Mouse (Mus musculus) limb, embryonic 15.5 days (tissue): Measurements from ENCODE around the gene Chrna10. TPM values are rescaled to one million over a fixed set of nuclear protein-coding genes. Genes with fewer than 3 reads are reported as not detected.

Experiments used
- ATAC-seq: fragments of 200-750 bp; cut with Nextera tagmentation; 2 replicates; pipeline ENCODE4 v1.8.0; 2017; ENCODE audit warnings: low read depth, moderate TSS enrichment; ENCODE audit not compliant: insufficient number of reproducible peaks, low FRiP score, low TSS enrichment
- H3K27ac ChIP-seq: fragments of 300-500 bp; sonication (generic); 2 replicates; pipeline ENCODE4 v1.5.1; 2015; ENCODE audit warnings: moderate library complexity, mild to moderate bottlenecking, inconsistent platforms
- H3K27me3 ChIP-seq: fragments of 300-500 bp; sonication (generic); 2 replicates; pipeline ENCODE4 v1.6.1; 2015; ENCODE audit warnings: inconsistent platforms
- H3K36me3 ChIP-seq: fragments of 300-500 bp; sonication (generic); 2 replicates; pipeline ENCODE4 v1.6.1; 2015; ENCODE audit warnings: inconsistent platforms
- H3K4me1 ChIP-seq: fragments of 300-500 bp; sonication (generic); 2 replicates; pipeline ENCODE4 v1.6.1; 2015; ENCODE audit warnings: inconsistent platforms
- H3K4me2 ChIP-seq: fragments of 300-500 bp; sonication (generic); 2 replicates; pipeline ENCODE4 v1.6.1; 2015; ENCODE audit warnings: mild to moderate bottlenecking, inconsistent platforms
- H3K4me3 ChIP-seq: fragments of 300-500 bp; sonication (generic); 2 replicates; pipeline ENCODE4 v1.5.1; 2015; ENCODE audit warnings: mild to moderate bottlenecking, inconsistent platforms
- H3K9ac ChIP-seq: fragments of 300-500 bp; sonication (generic); 2 replicates; pipeline ENCODE4 v1.6.1; 2015; ENCODE audit warnings: inconsistent platforms
- H3K9me3 ChIP-seq: fragments of 300-500 bp; sonication (generic); 2 replicates; pipeline ENCODE4 v1.6.1; 2016; ENCODE audit warnings: inconsistent platforms
- WGBS: fragments of 180-500 bp; shearing (Covaris S2); methylation state at CpG from one replicate; pipeline ENCODE4 v1.1.7; 2015; 5-methylcytosine and 5-hydroxymethylcytosine counted together
- polyA plus RNA-seq: library from polyadenylated mRNA; unstranded; fragments of >200 nt; fragmentation: Nextera tagmentation; extraction: Ambion mirVana; gene quantifications from 2 replicates; pipeline ENCODE4 v1.2.1, GENCODE M21; 2015

Chrna10 gene
- polyA plus RNA-seq, 1 experiment from 2014 or later = not detected

DNA sequence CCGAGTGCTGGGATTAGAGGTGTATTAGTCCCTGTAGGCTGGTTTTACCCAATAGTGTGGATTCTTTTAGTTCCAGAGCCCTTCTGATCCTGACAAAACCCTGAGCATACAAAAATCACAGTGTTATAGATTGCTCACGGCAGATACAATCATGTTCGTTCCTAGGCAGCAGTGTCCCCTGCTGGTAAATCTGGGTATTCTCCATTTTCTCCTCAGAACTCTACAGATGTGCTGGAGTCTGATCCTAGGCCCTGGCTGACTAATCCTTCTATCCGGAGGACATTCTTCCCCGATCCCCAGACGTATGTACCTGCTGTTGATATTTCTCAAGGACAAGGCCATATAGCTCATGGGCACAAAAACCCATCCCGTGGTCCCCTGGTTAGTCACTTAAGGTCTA is 38.1 kb downstream of the Chrna10 start:
- ATAC-seq = no peak
- peaks cover 87% of the 10 kb centered on the region for H3K36me3 ChIP-seq
- H3K4me2 ChIP-seq = no peak overlapping the region
- H3K4me1 ChIP-seq = no peaks in the 10 kb centered on the region
- H3K27ac ChIP-seq = no peak overlapping the region
- WGBS = 78% methylated on average over 7 of the region's 7 CpGs
- no peaks in the 10 kb centered on the region for H3K9me3 ChIP-seq
- no peak overlapping the region for H3K4me3 ChIP-seq
- H3K9ac ChIP-seq = no peak overlapping the region
- no peaks in the 10 kb centered on the region for H3K27me3 ChIP-seq

DNA sequence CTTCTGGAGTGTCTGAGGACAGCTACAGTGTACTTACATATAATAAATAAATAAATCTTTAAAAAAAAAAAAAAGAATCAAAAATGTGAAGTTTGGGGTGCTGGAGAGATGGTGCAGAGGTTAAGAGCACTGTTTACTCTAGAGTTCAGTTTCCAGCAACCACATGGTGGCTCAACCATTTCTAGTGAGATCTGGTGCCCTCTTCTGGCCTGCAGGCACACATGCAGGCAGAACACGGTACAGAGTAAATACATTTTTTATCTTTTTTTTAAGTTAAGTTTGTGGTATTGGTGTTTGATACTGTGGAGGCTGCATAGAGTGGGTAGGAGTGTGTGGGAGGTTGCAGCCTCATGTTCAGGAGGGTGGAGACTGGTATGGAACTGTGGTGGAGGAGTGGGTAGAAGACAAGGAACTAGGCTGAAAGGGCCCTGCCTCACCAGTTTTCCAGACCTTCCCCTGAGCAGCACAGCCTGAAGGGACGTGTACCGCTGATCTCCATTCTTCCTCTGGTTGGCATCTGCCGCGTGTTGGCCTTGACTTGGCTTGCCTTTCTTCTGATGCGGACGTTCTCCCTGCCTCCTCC is 39.8 kb downstream of the Chrna10 start:
- Histone ChIP-seq H3K4me2 (no peak overlapping the region), H3K4me1 (no peaks in the 10 kb centered on the region)
- 78% methylated on average over 7 of the region's 7 CpGs for WGBS

DNA sequence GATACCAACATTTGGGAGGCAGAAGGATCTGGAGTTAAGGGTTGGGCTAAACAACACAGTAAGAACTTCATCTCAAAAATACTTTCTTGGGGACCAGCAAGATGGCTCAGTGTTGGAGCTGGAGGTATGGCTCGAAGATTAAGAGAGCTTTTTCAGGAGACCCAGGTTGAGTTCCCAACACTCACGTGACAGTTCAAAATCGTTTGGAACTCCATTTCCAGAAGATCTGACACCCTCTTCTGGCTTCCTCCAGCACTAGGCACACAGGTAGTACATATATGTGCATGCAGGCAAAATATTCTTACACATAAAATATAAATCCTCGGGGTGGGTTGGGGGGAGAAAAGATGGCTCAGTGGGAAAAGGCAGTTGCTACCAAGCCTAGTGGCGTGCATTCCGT is 50.3 kb downstream of the Chrna10 start:
- Histone ChIP-seq H3K4me2 (peak overlapping the region; percentile 56), H3K27me3 (no peaks in the 10 kb centered on the region), H3K4me3 (peak overlapping the region; percentile 69), H3K36me3 (peaks cover 16% of the 10 kb centered on the region), H3K4me1 (peaks cover 17% of the 10 kb centered on the region), H3K27ac (peak overlapping the region; percentile 90; the same call in 1 of the 2 replicates), H3K9me3 (no peaks in the 10 kb centered on the region), H3K9ac (peak overlapping the region; percentile 51; the same call in 1 of the 2 replicates)
- no peak for ATAC-seq
- WGBS = 66% methylated on average over 6 of the region's 6 CpGs

More for the DNA sequence above, 39.8 kb downstream of the Chrna10 start:
- Histone ChIP-seq H3K9ac (no peak overlapping the region), H3K36me3 (peaks cover 85% of the 10 kb centered on the region), H3K27ac (no peak overlapping the region), H3K4me3 (no peak overlapping the region), H3K27me3 (no peaks in the 10 kb centered on the region), H3K9me3 (no peaks in the 10 kb centered on the region)
- no peak for ATAC-seq

- Histone ChIP-seq H3K9ac (peak within 1 kb of the TSS; percentile 72), H3K9me3 (no peaks in the 10 kb centered on the region), H3K4me1 (peaks cover 17% of the 10 kb centered on the region), H3K36me3 (0 out of 2 replicates have a peak, but pooled peaks cover 9% of the 10 kb centered on the region), H3K4me3 (peak within 1 kb of the TSS; percentile 69), H3K27me3 (no peaks in the 10 kb centered on the region), H3K4me2 (peak within 1 kb of the TSS; percentile 56), H3K27ac (peak within 1 kb of the TSS; percentile 90)
- WGBS = under 1% methylated on average over 56 of the region's 56 CpGs
- peak; percentile 98 for ATAC-seq
Observed at GRCm38 (mm10) chr7:102065046-102065891, 51.4 kb downstream of the Chrna10 start, which contains the start of the genes Rnf121, Xndc1 and Xntrpc. TSS of gene Rnf121 (minus strand) at chr7:102065469. TSS of gene Xndc1 (plus strand) at chr7:102065511. TSS of gene Xntrpc (plus strand) at chr7:102065713.

DNA sequence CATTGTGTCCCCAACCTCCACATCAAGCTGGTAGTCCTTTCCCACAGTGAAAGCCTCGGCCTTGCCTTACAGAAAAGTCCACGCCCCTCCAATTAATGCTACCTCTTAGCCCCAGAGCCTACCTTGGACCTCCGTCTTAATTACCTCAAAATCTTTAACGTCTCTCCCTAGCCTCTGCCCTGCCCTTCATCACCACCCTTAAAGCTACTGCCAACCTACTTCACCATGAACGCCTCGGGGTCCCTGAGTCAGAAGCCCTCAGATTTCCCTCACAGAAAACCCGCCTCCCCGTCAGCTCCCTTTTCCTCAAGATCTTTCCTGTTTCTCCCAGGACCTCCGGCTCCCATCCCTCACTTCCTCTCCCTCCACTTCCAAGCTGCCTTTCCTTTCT is 52.0 kb downstream of the Chrna10 start:
- H3K27me3 ChIP-seq = no peaks in the 10 kb centered on the region
- WGBS = 2% methylated on average over 9 of the region's 9 CpGs
- peak overlapping the region; percentile 56 for H3K4me2 ChIP-seq
- H3K36me3 ChIP-seq = peaks cover 14% of the 10 kb centered on the region; the same call in 1 of the 2 replicates
- H3K27ac ChIP-seq = peak overlapping the region; percentile 90
- no peak for ATAC-seq
- peaks cover 17% of the 10 kb centered on the region for H3K4me1 ChIP-seq
- H3K9ac ChIP-seq = peak overlapping the region; percentile 72
- no peaks in the 10 kb centered on the region for H3K9me3 ChIP-seq
- H3K4me3 ChIP-seq = peak overlapping the region; percentile 69

GRCm38 (mm10) chr7:102063891-102064290 is 52.7 kb downstream of the Chrna10 start:
- no peak for ATAC-seq
- Histone ChIP-seq H3K9ac (no peak overlapping the region), H3K4me2 (peak overlapping the region; percentile 56), H3K27ac (no peak overlapping the region), H3K9me3 (no peaks in the 10 kb centered on the region), H3K36me3 (peaks cover 19% of the 10 kb centered on the region; the same call in 1 of the 2 replicates), H3K4me1 (peaks cover 17% of the 10 kb centered on the region), H3K4me3 (peak overlapping the region; percentile 69), H3K27me3 (no peaks in the 10 kb centered on the region)
- 79% methylated on average over 9 of the region's 9 CpGs for WGBS

DNA sequence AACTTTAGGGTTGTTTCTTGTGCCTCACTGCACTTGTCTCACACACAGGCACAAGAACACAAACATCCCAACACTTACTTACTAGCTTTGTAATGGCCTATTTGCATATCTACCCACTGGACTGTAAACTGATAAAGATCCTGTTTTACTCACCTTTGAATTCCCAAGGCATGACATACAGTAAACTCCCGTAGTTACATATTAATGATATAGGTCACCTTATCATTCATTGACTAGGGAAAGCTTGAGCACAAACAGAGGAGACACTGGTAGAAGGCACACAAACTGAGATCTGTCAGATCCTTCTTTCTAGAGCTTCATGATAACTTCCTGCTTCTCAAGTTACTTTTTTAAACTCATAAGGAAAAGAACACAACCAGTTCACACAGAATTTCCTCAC is 54.4 kb downstream of the Chrna10 start:
- H3K27ac ChIP-seq = no peak overlapping the region

DNA sequence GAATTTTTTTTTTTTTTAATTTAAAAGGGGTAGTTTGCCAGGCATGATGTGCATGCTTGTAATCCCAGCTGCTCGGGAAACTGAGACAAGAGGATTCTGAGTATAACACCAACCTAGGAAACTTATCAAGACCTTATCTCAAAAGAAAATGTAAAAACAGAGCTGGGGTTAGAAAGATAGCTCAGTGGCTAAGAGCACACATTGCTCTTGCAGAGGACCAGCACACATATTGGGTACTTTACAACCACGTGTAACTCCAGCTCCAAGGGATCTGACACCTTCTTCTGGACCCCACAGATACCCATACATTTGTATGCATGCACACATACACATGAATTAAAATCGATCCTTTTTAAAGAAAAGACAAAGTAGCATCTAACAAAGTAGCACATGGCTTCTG is 55.3 kb downstream of the Chrna10 start:
- 89% methylated on average over 3 of the region's 3 CpGs for WGBS
- no peak for ATAC-seq

More for the DNA sequence above, 54.4 kb downstream of the Chrna10 start:
- no peak overlapping the region for H3K4me2 ChIP-seq
- H3K27me3 ChIP-seq = no peaks in the 10 kb centered on the region
- 83% methylated on average over 1 of the region's 1 CpGs for WGBS
- H3K9me3 ChIP-seq = no peaks in the 10 kb centered on the region
- no peak for ATAC-seq
- peaks cover 14% of the 10 kb centered on the region for H3K4me1 ChIP-seq
- no peak overlapping the region for H3K9ac ChIP-seq
- H3K4me3 ChIP-seq = no peak overlapping the region
- peaks cover 23% of the 10 kb centered on the region; the same call in 1 of the 2 replicates for H3K36me3 ChIP-seq

More for the DNA sequence above, 55.3 kb downstream of the Chrna10 start:
- no peak overlapping the region for H3K4me3 ChIP-seq
- peaks cover 10% of the 10 kb centered on the region for H3K4me1 ChIP-seq
- H3K27me3 ChIP-seq = no peaks in the 10 kb centered on the region
- H3K4me2 ChIP-seq = no peak overlapping the region
- H3K36me3 ChIP-seq = peaks cover 26% of the 10 kb centered on the region; the same call in 1 of the 2 replicates
- no peaks in the 10 kb centered on the region for H3K9me3 ChIP-seq
- no peak overlapping the region for H3K27ac ChIP-seq
- H3K9ac ChIP-seq = no peak overlapping the region

Other genes starting within 250 kb of the Chrna10 start
- gene Folr1, start 246.0 kb downstream of the Chrna10 start, polyA plus RNA-seq = 0.61 and 0.65 TPM in 2 replicates
- gene Lamtor1, start 210.9 kb downstream of the Chrna10 start, polyA plus RNA-seq = 166 and 174 TPM in 2 replicates
- gene Tomt, start 210.5 kb downstream of the Chrna10 start, polyA plus RNA-seq = 0.23 and 0.25 TPM in 2 replicates
- 8.8 and 11.5 TPM in 2 replicates for gene Lrrc51, start 182.9 kb downstream of the Chrna10 start, polyA plus RNA-seq
- 66.2 and 72.9 TPM in 2 replicates for gene Numa1, start 182.7 kb downstream of the Chrna10 start, polyA plus RNA-seq
- 1.9 and 2.4 TPM in 2 replicates for gene Il18bp, start 98.1 kb downstream of the Chrna10 start, polyA plus RNA-seq
- 30.8 and 32.8 TPM in 2 replicates for gene Rnf121, start 51.4 kb downstream of the Chrna10 start, polyA plus RNA-seq
- 30.6 and 32.3 TPM in 2 replicates for gene Xndc1, start 51.3 kb downstream of the Chrna10 start, polyA plus RNA-seq
- 1.5 and 1.6 TPM in 2 replicates for gene Xntrpc, start 51.1 kb downstream of the Chrna10 start, polyA plus RNA-seq
- gene Trpc2, start 33.7 kb downstream of the Chrna10 start, polyA plus RNA-seq = not detected in 2 replicates
- 14.9 and 38.9 TPM in 2 replicates for gene Art1, start 15.1 kb downstream of the Chrna10 start, polyA plus RNA-seq
- 3.1 and 3.9 TPM in 2 replicates for gene Art5, start 7.3 kb downstream of the Chrna10 start, polyA plus RNA-seq
- 29.2 and 30.8 TPM in 2 replicates for gene Nup98, start 93.3 kb upstream of the Chrna10 start, polyA plus RNA-seq
- gene Pgap2, start 93.4 kb upstream of the Chrna10 start, polyA plus RNA-seq = 92.5 and 97.2 TPM in 2 replicates
- 65.2 and 76.2 TPM in 2 replicates for gene Rhog, start 139.2 kb upstream of the Chrna10 start, polyA plus RNA-seq
- 33.5 and 38.5 TPM in 2 replicates for gene Stim1, start 151.0 kb upstream of the Chrna10 start, polyA plus RNA-seq